Mouse (Mus musculus) small intestine, adult 2 months (tissue): ENCODE measurements around the gene Insig2.

ENCODE experiments used
- CTCF ChIP-seq: fragments of 200-500 bp; IDR thresholded peaks from 2 replicates; pipeline ENCODE4 v1.5.1; 2012; ENCODE audit warnings: low read depth, mild to moderate bottlenecking, control low read depth, inconsistent platforms, low read length, moderate library complexity, mixed read lengths; ENCODE audit not compliant: insufficient replicate concordance, insufficient read length; ENCODE audit errors: extremely low read depth
- POLR2A ChIP-seq: fragments of 200-500 bp; IDR thresholded peaks from 2 replicates; pipeline ENCODE4 v1.6.1; 2012; ENCODE audit warnings: low read depth, mild to moderate bottlenecking, control low read depth, inconsistent platforms, low read length, moderate library complexity

DNA sequence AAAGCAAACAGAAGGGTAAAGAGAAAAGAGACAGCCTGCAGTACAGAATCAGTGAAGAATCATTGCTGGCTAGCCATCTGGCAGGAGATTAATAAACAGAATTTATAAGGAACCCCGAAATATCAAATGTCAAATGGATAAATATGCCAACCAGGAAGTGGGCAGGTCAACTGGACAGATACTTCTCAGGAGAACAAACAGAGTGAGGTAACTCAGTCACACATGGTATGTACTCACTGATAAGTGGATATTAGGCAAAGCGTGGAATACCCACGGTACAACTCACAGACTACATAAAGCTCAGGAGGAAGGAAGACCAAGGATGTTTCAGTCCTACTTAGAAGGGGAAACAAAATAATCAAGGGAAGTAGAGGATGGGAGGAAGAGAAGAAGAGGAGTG lies 18.6 kb upstream of the Insig2 start:
- TF ChIP-seq CTCF (no peak), POLR2A (no peak)
